Mouse (Mus musculus) intestine, postnatal 0 days (tissue): ENCODE measurements around the gene Hsd11b1. TPM values are rescaled to one million over a fixed set of nuclear protein-coding genes. Genes with fewer than 3 reads are reported as not detected.

Source experiments
- ATAC-seq: fragments of 200-750 bp; cut with Nextera tagmentation; 2 replicates; pipeline ENCODE4 v1.8.0; 2017; ENCODE audit warnings: mild to moderate bottlenecking, moderate TSS enrichment, moderate library complexity
- H3K27ac ChIP-seq: fragments of 300-500 bp; sonication (generic); 2 replicates; pipeline ENCODE4 v1.5.1; 2014; ENCODE audit warnings: mild to moderate bottlenecking, low read depth, low read length, moderate library complexity
- H3K27me3 ChIP-seq: fragments of 300-500 bp; sonication (generic); replicated peaks from 2 replicates; pipeline ENCODE4 v1.6.1; 2014; ENCODE audit warnings: low read length, mixed read lengths; ENCODE audit not compliant: control insufficient read depth, insufficient read depth
- H3K36me3 ChIP-seq: fragments of 300-500 bp; sonication (generic); 2 replicates; pipeline ENCODE4 v1.6.1; 2014; ENCODE audit warnings: mild to moderate bottlenecking, moderate library complexity; ENCODE audit not compliant: control insufficient read depth, insufficient read depth
- H3K4me1 ChIP-seq: fragments of 300-500 bp; sonication (generic); replicated peaks from 2 replicates; pipeline ENCODE4 v1.6.1; 2014; ENCODE audit warnings: antibody characterized with exemption, low read length, mixed read lengths; ENCODE audit not compliant: control insufficient read depth, insufficient read depth
- H3K4me2 ChIP-seq: fragments of 300-500 bp; sonication (generic); replicated peaks from 2 replicates; pipeline ENCODE4 v1.6.1; 2014; ENCODE audit warnings: low read depth, mild to moderate bottlenecking, moderate library complexity
- H3K4me3 ChIP-seq: fragments of 300-500 bp; sonication (generic); 2 replicates; pipeline ENCODE4 v1.5.1; 2014; ENCODE audit warnings: low read depth, low read length
- H3K9ac ChIP-seq: fragments of 300-500 bp; sonication (generic); 2 replicates; pipeline ENCODE4 v1.6.1; 2014; ENCODE audit warnings: mild to moderate bottlenecking, low read depth, low read length
- H3K9me3 ChIP-seq: fragments of 300-500 bp; sonication (generic); 2 replicates; pipeline ENCODE4 v1.6.1; 2016; ENCODE audit warnings: mixed run types; ENCODE audit not compliant: control insufficient read depth
- CTCF ChIP-seq: sonication (generic); IDR thresholded peaks from 2 replicates; pipeline ENCODE4 v1.5.1; 2016; ENCODE audit warnings: low read depth, mild to moderate bottlenecking, control low read depth, antibody characterized with exemption, moderate library complexity
- WGBS: fragments of 180-500 bp; shearing (Covaris S2); extraction: QIAGEN DNeasy Blood & Tissue Kit; methylation state at CpG from one replicate; pipeline ENCODE4 v1.1.7; 2014; 5-methylcytosine and 5-hydroxymethylcytosine counted together
- polyA plus RNA-seq: library from polyadenylated mRNA; unstranded; fragments of >200 nt; fragmentation: Nextera tagmentation; extraction: Ambion mirVana; gene quantifications from 2 replicates; pipeline ENCODE4 v1.2.1, GENCODE M21; 2015

Gene Hsd11b1
- polyA plus RNA-seq, 1 experiment from 2014 or later: 3.2 TPM

DNA sequence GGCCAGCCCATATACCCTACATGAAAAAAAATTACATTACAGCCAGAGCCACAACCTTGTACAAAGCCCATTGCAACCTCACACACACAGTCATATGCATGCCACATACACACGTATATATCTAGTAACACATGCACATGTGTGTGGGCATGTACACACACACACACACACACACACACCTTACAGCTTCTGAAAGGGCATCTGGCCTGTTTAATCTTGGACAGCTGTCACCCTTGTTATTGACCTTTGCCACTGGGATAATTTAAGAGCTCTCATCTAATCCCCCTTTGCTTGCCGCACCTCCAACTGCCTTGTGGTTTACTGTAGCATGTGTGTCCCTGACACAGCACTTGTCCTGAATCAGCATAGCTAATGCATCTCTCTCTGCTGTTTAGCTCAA, 60.1 kb downstream of the Hsd11b1 start:
- no peak overlapping the region for H3K4me2 ChIP-seq
- H3K4me1 ChIP-seq: no peaks in the 10 kb centered on the region
- no peak overlapping the region for H3K9ac ChIP-seq
- H3K36me3 ChIP-seq: no peaks in the 10 kb centered on the region
- no peak overlapping the region for H3K4me3 ChIP-seq
- ATAC-seq: no peak
- no peaks in the 10 kb centered on the region for H3K27me3 ChIP-seq
- 56% methylated on average over 2 of the region's 2 CpGs for WGBS
- no peak for TF ChIP-seq CTCF
- no peaks in the 10 kb centered on the region for H3K9me3 ChIP-seq
- H3K27ac ChIP-seq: no peak overlapping the region

DNA sequence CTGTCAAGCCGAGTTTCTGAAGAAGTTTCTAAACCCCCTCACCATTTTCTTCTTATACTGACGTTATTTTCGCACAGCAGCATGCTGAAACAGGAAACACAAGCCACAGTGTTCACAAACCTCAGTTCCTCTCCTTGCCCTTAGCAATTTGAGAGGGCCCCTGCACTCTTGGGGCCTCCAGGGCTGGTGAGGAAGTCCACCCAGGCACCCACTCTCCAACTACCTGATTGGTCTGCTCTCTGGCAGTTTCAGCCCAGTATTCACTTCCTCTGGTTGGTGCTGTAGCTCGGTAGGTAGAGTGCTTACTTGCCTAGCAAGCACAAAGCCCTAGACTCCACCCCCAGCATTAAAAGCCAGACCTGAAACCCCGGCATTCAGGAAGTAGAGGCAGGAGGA, 62.5 kb downstream of the Hsd11b1 start, which contains the start of gene Traf3ip3:
Gene Traf3ip3, minus strand, starts transcription at position 321 of the 396 bp plus-strand sequence.
- WGBS: 55% methylated on average over 5 of the region's 5 CpGs
- ATAC-seq: no peak

DNA sequence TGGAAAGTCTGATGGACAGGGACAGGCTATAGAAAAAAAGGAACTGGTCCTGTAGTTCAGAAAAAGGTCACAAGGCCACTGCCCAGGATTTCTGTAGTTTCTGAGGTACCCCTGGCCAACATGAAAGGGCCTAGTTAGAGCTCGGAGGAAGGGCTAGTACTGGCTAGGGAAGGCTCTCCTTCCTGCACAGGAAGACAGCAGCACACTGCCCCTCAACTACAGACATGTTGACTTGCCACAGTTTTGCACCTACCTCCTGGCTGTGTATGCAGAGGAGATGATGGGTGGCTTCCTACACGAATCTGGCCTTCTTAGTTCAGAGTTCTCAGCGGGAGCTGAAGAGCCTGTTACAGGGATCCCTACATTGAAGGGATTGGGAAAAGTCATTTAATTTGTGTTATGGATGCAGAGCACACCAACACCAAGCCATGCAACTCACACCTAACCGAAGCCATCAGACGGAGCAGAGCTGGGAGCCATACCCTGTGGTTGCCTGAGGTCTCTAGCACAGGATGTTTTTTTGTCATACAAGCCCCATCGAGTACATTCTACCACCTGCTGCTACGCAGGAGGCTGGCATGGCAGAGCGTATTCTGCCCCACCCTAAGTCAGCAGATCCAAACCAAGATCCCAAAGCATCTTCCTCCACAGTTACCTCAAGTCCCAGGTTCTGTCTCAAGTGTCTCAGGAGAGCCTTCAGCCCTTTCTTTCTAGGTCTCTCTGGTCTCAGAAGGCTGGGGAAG, 63.1 kb downstream of the Hsd11b1 start:
- Histone ChIP-seq H3K27ac (no peak overlapping the region), H3K9me3 (no peaks in the 10 kb centered on the region), H3K36me3 (no peaks in the 10 kb centered on the region), H3K9ac (no peak overlapping the region), H3K4me1 (no peaks in the 10 kb centered on the region), H3K4me2 (no peak overlapping the region), H3K4me3 (no peak overlapping the region), H3K27me3 (no peaks in the 10 kb centered on the region)
- no peak for ATAC-seq
- 82% methylated on average over 8 of the region's 8 CpGs for WGBS
- no peak for TF ChIP-seq CTCF

More for the DNA sequence above, 62.5 kb downstream of the Hsd11b1 start, which contains the start of gene Traf3ip3:
- Histone ChIP-seq H3K4me2 (no peak within 1 kb of the TSS), H3K27ac (no peak within 1 kb of the TSS), H3K4me3 (no peak within 1 kb of the TSS), H3K9ac (no peak within 1 kb of the TSS), H3K4me1 (no peaks in the 10 kb centered on the region), H3K27me3 (no peaks in the 10 kb centered on the region), H3K36me3 (no peaks in the 10 kb centered on the region), H3K9me3 (no peaks in the 10 kb centered on the region)
- no peak for TF ChIP-seq CTCF

DNA sequence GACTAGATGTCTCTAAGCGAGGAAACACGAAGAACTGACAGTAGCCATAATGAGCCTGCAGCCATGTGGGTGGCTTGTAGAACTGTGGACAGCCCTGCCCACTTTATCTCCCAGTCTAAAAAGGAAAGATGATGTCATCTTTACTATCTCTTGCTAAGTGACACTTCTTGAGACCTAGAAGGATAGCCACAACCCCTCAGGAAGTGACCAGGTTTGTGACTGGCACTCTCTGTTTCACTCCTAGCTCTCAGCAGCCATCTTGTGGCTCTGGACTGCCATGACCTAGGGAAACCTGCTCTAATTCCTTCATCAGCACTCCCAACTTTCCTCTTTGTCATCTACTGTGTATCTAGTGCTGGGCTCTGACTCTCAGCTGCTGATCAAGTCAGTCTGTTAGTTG, 65.6 kb downstream of the Hsd11b1 start:
- peak; percentile 73 for TF ChIP-seq CTCF
- ATAC-seq: peak; percentile 54
- no peaks in the 10 kb centered on the region for H3K4me1 ChIP-seq
- no peak overlapping the region for H3K9ac ChIP-seq
- H3K27me3 ChIP-seq: no peaks in the 10 kb centered on the region
- WGBS: 84% methylated on average over 2 of the region's 2 CpGs
- no peaks in the 10 kb centered on the region for H3K9me3 ChIP-seq
- H3K27ac ChIP-seq: no peak overlapping the region
- H3K4me2 ChIP-seq: no peak overlapping the region
- H3K36me3 ChIP-seq: no peaks in the 10 kb centered on the region
- H3K4me3 ChIP-seq: no peak overlapping the region

DNA sequence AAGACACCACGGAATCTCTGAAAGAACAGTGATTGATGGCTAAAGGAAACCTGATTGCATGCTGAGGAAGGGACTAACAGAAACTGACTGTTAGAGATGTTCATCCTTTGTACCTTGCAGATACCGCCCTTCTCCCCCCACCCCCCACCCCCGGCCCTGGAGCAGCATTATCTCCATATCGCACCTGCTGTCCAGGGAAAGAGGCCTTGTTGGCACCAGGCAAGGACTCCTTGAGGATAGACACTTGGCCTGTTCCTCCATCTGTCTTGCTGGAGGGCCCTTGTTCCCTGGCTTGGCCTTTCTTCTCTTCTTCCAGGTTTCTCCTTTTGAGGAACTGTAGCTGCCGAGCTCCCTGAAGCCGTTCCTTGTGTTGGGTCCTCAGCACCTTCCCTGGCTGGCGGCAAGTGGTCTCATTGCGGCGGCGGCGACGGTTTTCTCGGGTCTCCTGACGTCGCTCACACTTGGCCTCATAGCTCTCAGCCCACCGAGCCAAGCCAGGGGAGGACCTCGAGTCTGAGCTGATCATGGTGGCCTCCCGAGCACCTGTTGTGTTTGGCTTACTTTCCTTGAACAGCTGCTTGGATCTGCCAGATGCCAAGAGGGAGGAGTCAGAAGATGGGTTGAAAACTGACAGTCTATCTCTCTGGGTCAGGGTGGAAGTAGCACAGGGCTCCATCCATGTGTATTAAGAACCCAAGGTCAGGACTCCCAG, 66.2 kb downstream of the Hsd11b1 start:
- H3K4me2 ChIP-seq: no peak overlapping the region
- no peaks in the 10 kb centered on the region for H3K27me3 ChIP-seq
- H3K27ac ChIP-seq: no peak overlapping the region
- TF ChIP-seq CTCF: no peak
- ATAC-seq: no peak
- H3K4me3 ChIP-seq: no peak overlapping the region
- H3K4me1 ChIP-seq: no peaks in the 10 kb centered on the region
- no peaks in the 10 kb centered on the region for H3K36me3 ChIP-seq
- H3K9ac ChIP-seq: no peak overlapping the region
- WGBS: 83% methylated on average over 18 of the region's 18 CpGs
- no peaks in the 10 kb centered on the region for H3K9me3 ChIP-seq

GRCm38 (mm10) chr1:193195169-193195810, 68.6 kb downstream of the Hsd11b1 start:
- H3K4me1 ChIP-seq: no peaks in the 10 kb centered on the region
- ATAC-seq: no peak
- no peak overlapping the region for H3K4me3 ChIP-seq
- H3K36me3 ChIP-seq: no peaks in the 10 kb centered on the region
- H3K9me3 ChIP-seq: no peaks in the 10 kb centered on the region
- H3K27me3 ChIP-seq: no peaks in the 10 kb centered on the region
- no peak overlapping the region for H3K4me2 ChIP-seq
- H3K27ac ChIP-seq: no peak overlapping the region
- WGBS: 72% methylated on average over 3 of the region's 3 CpGs
- no peak for TF ChIP-seq CTCF
- H3K9ac ChIP-seq: no peak overlapping the region
